Mouse (Mus musculus): Measurements from ENCODE around the gene Dmbx1.

- peak; percentile 74 for TF ChIP-seq CTCF (IDR thresholded peaks at IDR 0.05; ENCODE audit: borderline replicate concordance, insufficient read depth, low read depth, low read length)
- TF ChIP-seq POLR2A (IDR thresholded peaks at IDR 0.05; ENCODE audit: borderline replicate concordance, insufficient read depth, low read length) = no peak
Measured at GRCm38 (mm10) chr4:115984111-115984510, 44.4 kb upstream of the Dmbx1 start.

Data from cerebellum, adult 2 months (tissue).